ENCODE assay signal across 27 mouse cellular contexts in the genomic region with DNA sequence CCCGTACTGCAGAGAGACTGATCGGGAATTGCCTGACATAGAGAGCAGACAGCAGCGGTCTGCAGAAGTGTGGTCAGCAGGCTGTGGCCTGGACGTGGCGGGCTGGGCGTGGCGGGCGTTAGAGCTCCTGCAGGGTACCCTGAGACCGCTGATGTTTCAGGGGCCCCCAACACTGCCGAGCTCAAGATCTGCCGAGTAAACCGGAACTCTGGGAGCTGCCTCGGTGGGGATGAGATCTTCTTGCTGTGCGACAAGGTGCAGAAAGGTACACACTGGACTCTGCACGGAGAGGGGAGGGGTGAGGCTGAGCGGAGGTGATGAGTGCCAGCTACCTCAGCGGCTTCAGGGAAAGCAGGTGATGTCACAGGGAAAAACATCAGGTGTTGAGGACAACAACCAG. TPM values are rescaled to one million over a fixed set of nuclear protein-coding genes. Genes with fewer than 3 reads are reported as not detected.
A peak's percentile ranks its signal among the peaks of the same experiment; 100 is the strongest.
DNase-seq lines count a peak whose midpoint lies in the region; ATAC-seq and TF ChIP-seq lines count a peak whose summit lies in the region.
"Had no signal": no experiment of that assay in that cellular context is flagged by ENCODE, and none has a peak within 500 bp of the region (broad histone marks: within the 10 kb centered on the region; RNA-seq: fewer than 3 reads in every experiment).

No protein-coding gene starts in this region.

- TF ChIP-seq POLR2A in cortical plate, adult 2 months (IDR thresholded peaks at IDR 0.05; ENCODE audit: extremely low read depth, insufficient read depth, low read length), result peak; percentile 8; the same call in 1 of the 2 replicates

- H3K4me2 ChIP-seq in heart, embryonic 13.5 days, result 0 out of 2 replicates have a peak overlapping the region, but pooled peaks have one; percentile 25
- no peak overlapping the region for H3K4me2 ChIP-seq in liver, embryonic 12.5 days
- no peak overlapping the region for H3K4me2 ChIP-seq in liver, embryonic 11.5 days
- H3K4me2 ChIP-seq: forebrain, embryonic 13.5 days; hindbrain, embryonic 14.5 days had no signal

- peaks cover 74% of the 10 kb centered on the region for H3K36me3 ChIP-seq in heart, embryonic 10.5 days
- H3K36me3 ChIP-seq in heart, embryonic 13.5 days, result peaks cover 76% of the 10 kb centered on the region
- H3K36me3 ChIP-seq in liver, embryonic 12.5 days, result peaks cover 76% of the 10 kb centered on the region
- peaks cover 47% of the 10 kb centered on the region for H3K36me3 ChIP-seq in liver, embryonic 11.5 days (ENCODE audit: control insufficient read depth, insufficient read depth, low read length)

- WGBS in heart, embryonic 10.5 days, result 81% methylated on average over 17 of the region's 17 CpGs
- 80% methylated on average over 17 of the region's 17 CpGs for WGBS in heart, embryonic 13.5 days
- 78% methylated on average over 17 of the region's 17 CpGs for WGBS in liver, embryonic 12.5 days (ENCODE audit: insufficient replicate concordance)
- WGBS in liver, embryonic 11.5 days, result 91% methylated on average over 17 of the region's 17 CpGs

- H3K4me3 ChIP-seq in heart, embryonic 10.5 days, result no peak overlapping the region
- H3K4me3 ChIP-seq in heart, embryonic 13.5 days, result no peak overlapping the region
- H3K4me3 ChIP-seq in liver, embryonic 12.5 days, result no peak overlapping the region
- H3K4me3 ChIP-seq in liver, embryonic 11.5 days (ENCODE audit: low read depth, low read length), result no peak overlapping the region
- no peak overlapping the region for H3K4me3 ChIP-seq in cortical plate, adult 2 months (ENCODE audit: insufficient read depth, low read length)
- H3K4me3 ChIP-seq: forebrain, embryonic 10.5 days; forebrain, embryonic 13.5 days; gastrocnemius, adult 2 months had no signal

- no peaks in the 10 kb centered on the region for H3K9me3 ChIP-seq in heart, embryonic 10.5 days
- H3K9me3 ChIP-seq in heart, embryonic 13.5 days, result no peaks in the 10 kb centered on the region
- H3K9me3 ChIP-seq in liver, embryonic 12.5 days (replicated peaks), result no peaks in the 10 kb centered on the region
- H3K9me3 ChIP-seq in liver, embryonic 11.5 days (ENCODE audit: control insufficient read depth, low read length), result no peaks in the 10 kb centered on the region
- H3K9me3 ChIP-seq: forebrain, embryonic 10.5 days; forebrain, embryonic 13.5 days had no signal

- no peak for DNase-seq in heart, embryonic 10.5 days (ENCODE audit: low spot score)
- DNase-seq in heart, adult 8-10 months (ENCODE audit: low spot score), result no peak
- no peak for DNase-seq in heart, postnatal 25 days (ENCODE audit: low spot score)
- no peak for DNase-seq in liver, embryonic 11.5 days (ENCODE audit: low spot score)
- DNase-seq in frontal cortex, postnatal 14 days (ENCODE audit: low spot score in 2 of 2), result no peak
- DNase-seq: adrenal gland, adult 8-10 months; adrenal gland, postnatal 25 days; cerebellum, adult 11 months; cerebellum, adult 8-10 months; cerebellum, postnatal 36 days; gastrocnemius, adult 2 months; gastrocnemius, postnatal 14 days; heart, postnatal 36 days; kidney, adult 18-20 months; kidney, adult 9 months had no signal

- intact Hi-C loops in heart, postnatal 25 days (cut with DNase I), result no loop called here

- H3K27me3 ChIP-seq in heart, embryonic 10.5 days (ENCODE audit: insufficient read depth, poor library complexity, severe bottlenecking), result no peaks in the 10 kb centered on the region
- no peaks in the 10 kb centered on the region for H3K27me3 ChIP-seq in heart, embryonic 13.5 days (replicated peaks)
- no peaks in the 10 kb centered on the region for H3K27me3 ChIP-seq in liver, embryonic 12.5 days (replicated peaks)
- no peaks in the 10 kb centered on the region for H3K27me3 ChIP-seq in liver, embryonic 11.5 days (replicated peaks; ENCODE audit: control insufficient read depth, insufficient read depth, low read length)
- H3K27me3 ChIP-seq: forebrain, embryonic 13.5 days had no signal

- ATAC-seq in heart, embryonic 13.5 days (ENCODE audit: extremely low read depth, insufficient number of reproducible peaks, low FRiP score, low TSS enrichment), result no peak
- ATAC-seq in liver, embryonic 12.5 days, result no peak
- no peak for ATAC-seq in liver, embryonic 11.5 days (replicated peaks; ENCODE audit: low FRiP score)
- ATAC-seq: activated CD4-positive, CD25-positive, alpha-beta regulatory T cell, adult 4 months; CD4-positive, CD25-positive, alpha-beta regulatory T cell, adult 4 months; forebrain, embryonic 13.5 days; forebrain, embryonic 16.5 days; hindbrain, postnatal 0 days; inflammation-experienced regulatory T-cells, adult 6 months; intestine, embryonic 16.5 days had no signal

- peak overlapping the region; percentile 67 for H3K9ac ChIP-seq in heart, embryonic 13.5 days
- H3K9ac ChIP-seq in liver, embryonic 12.5 days, result no peak overlapping the region
- H3K9ac ChIP-seq in liver, embryonic 11.5 days (ENCODE audit: low read depth, low read length), result no peak overlapping the region
- H3K9ac ChIP-seq: forebrain, embryonic 13.5 days; hindbrain, embryonic 14.5 days had no signal

- H3K4me1 ChIP-seq in heart, embryonic 10.5 days, result peaks cover 52% of the 10 kb centered on the region
- peaks cover 44% of the 10 kb centered on the region for H3K4me1 ChIP-seq in heart, embryonic 13.5 days
- peaks cover 47% of the 10 kb centered on the region for H3K4me1 ChIP-seq in liver, embryonic 12.5 days
- H3K4me1 ChIP-seq in liver, embryonic 11.5 days (replicated peaks; ENCODE audit: control insufficient read depth, insufficient read depth, low read length), result peaks cover 37% of the 10 kb centered on the region
- H3K4me1 ChIP-seq in cortical plate, adult 2 months (ENCODE audit: control insufficient read depth, insufficient read depth, low read length), result peaks cover 5% of the 10 kb centered on the region; the same call in 1 of the 2 replicates

- H3K27ac ChIP-seq in heart, embryonic 10.5 days, result peak overlapping the region; percentile 59
- peak overlapping the region; percentile 66; the same call in 1 of the 2 replicates for H3K27ac ChIP-seq in heart, embryonic 13.5 days (replicated peaks)
- peak overlapping the region; percentile 38; the same call in 1 of the 2 replicates for H3K27ac ChIP-seq in liver, embryonic 12.5 days
- no peak overlapping the region; the same call in 1 of the 2 replicates for H3K27ac ChIP-seq in liver, embryonic 11.5 days (ENCODE audit: low read depth, low read length)
- H3K27ac ChIP-seq in cortical plate, adult 2 months (ENCODE audit: insufficient read depth, low read length), result no peak overlapping the region
- H3K27ac ChIP-seq: forebrain, embryonic 10.5 days; forebrain, embryonic 13.5 days; gastrocnemius, adult 2 months; hindbrain, embryonic 14.5 days; hindbrain, postnatal 0 days had no signal

- no peak for TF ChIP-seq CTCF in cortical plate, adult 2 months (IDR thresholded peaks at IDR 0.05; ENCODE audit: extremely low read depth, insufficient read depth, low read length)

RNA-seq across cellular contexts. Expression of gene Rela, which starts 3.7 kb away (rescaled TPM):
- 36.8 and 38.1 TPM in 2 replicates for polyA plus RNA-seq in heart, embryonic 10.5 days (2016; fragmentation: Nextera tagmentation; extraction: Ambion mirVana)
- total RNA-seq in heart, adult 8-10 months (2022), result 10 to 100 TPM; 26.7 to 31.2 (median 28.5) TPM
- polyA plus RNA-seq in heart, embryonic 13.5 days (2015; fragmentation: Nextera tagmentation; extraction: Ambion mirVana), result 35.9 and 37.4 TPM in 2 replicates
- total RNA-seq in heart, postnatal 25 days (2021), result 10 to 100 TPM; 22.7 to 29.9 TPM
- polyA plus RNA-seq in liver, embryonic 12.5 days (2016; fragmentation: Nextera tagmentation; extraction: Ambion mirVana), result 32.1 and 33.6 TPM in 2 replicates
- polyA plus RNA-seq in liver, embryonic 11.5 days (2014; fragmentation: Nextera tagmentation; extraction: Ambion mirVana), result 57.1 and 57.7 TPM in 2 replicates
- polyA plus RNA-seq in cortical plate, adult 2 months (2012; rRNA removed), result 30.9 and 32.5 TPM in 2 replicates

RNA-seq across cellular contexts. Expression of gene Sipa1, which starts 22.5 kb away (rescaled TPM):
- polyA plus RNA-seq in heart, embryonic 10.5 days (2016; fragmentation: Nextera tagmentation; extraction: Ambion mirVana), result 24.7 and 28.9 TPM in 2 replicates
- total RNA-seq in heart, adult 8-10 months (2022), result 10 to 100 TPM; 14.9 to 23.5 (median 17.8) TPM
- 21.9 and 23.2 TPM in 2 replicates for polyA plus RNA-seq in heart, embryonic 13.5 days (2015; fragmentation: Nextera tagmentation; extraction: Ambion mirVana)
- 10 to 100 TPM; 23.3 to 31.3 TPM for total RNA-seq in heart, postnatal 25 days (2021)
- 41.4 and 41.8 TPM in 2 replicates for polyA plus RNA-seq in liver, embryonic 12.5 days (2016; fragmentation: Nextera tagmentation; extraction: Ambion mirVana)
- polyA plus RNA-seq in liver, embryonic 11.5 days (2014; fragmentation: Nextera tagmentation; extraction: Ambion mirVana), result 32.3 and 34.8 TPM in 2 replicates
- 16.9 and 17.7 TPM in 2 replicates for polyA plus RNA-seq in cortical plate, adult 2 months (2012; rRNA removed)

RNA-seq across cellular contexts. Expression of gene Kat5, which starts 31.0 kb away (rescaled TPM):
- 33.2 and 35.4 TPM in 2 replicates for polyA plus RNA-seq in heart, embryonic 10.5 days (2016; fragmentation: Nextera tagmentation; extraction: Ambion mirVana)
- total RNA-seq in heart, adult 8-10 months (2022), result 10 to 100 TPM; 23.1 to 38.7 (median 29.3) TPM
- polyA plus RNA-seq in heart, embryonic 13.5 days (2015; fragmentation: Nextera tagmentation; extraction: Ambion mirVana), result 31.0 and 31.5 TPM in 2 replicates
- 10 to 100 TPM; 24.8 to 26.5 TPM for total RNA-seq in heart, postnatal 25 days (2021)
- 24.9 and 26.8 TPM in 2 replicates for polyA plus RNA-seq in liver, embryonic 12.5 days (2016; fragmentation: Nextera tagmentation; extraction: Ambion mirVana)
- 24.0 and 28.0 TPM in 2 replicates for polyA plus RNA-seq in liver, embryonic 11.5 days (2014; fragmentation: Nextera tagmentation; extraction: Ambion mirVana)
- polyA plus RNA-seq in cortical plate, adult 2 months (2012; rRNA removed), result 111 and 115 TPM in 2 replicates

RNA-seq across cellular contexts. Expression of gene Rnaseh2c, which starts 39.3 kb away (rescaled TPM):
- polyA plus RNA-seq in heart, embryonic 10.5 days (2016; fragmentation: Nextera tagmentation; extraction: Ambion mirVana), result 113 and 142 TPM in 2 replicates
- 10 to 100 TPM; 49.9 to 66.3 (median 64.9) TPM for total RNA-seq in heart, adult 8-10 months (2022)
- polyA plus RNA-seq in heart, embryonic 13.5 days (2015; fragmentation: Nextera tagmentation; extraction: Ambion mirVana), result 109 and 113 TPM in 2 replicates
- total RNA-seq in heart, postnatal 25 days (2021), result 10 to 100 TPM; 43.7 to 49.7 TPM
- 171 and 177 TPM in 2 replicates for polyA plus RNA-seq in liver, embryonic 12.5 days (2016; fragmentation: Nextera tagmentation; extraction: Ambion mirVana)
- 175 and 189 TPM in 2 replicates for polyA plus RNA-seq in liver, embryonic 11.5 days (2014; fragmentation: Nextera tagmentation; extraction: Ambion mirVana)
- 50.2 and 61.3 TPM in 2 replicates for polyA plus RNA-seq in cortical plate, adult 2 months (2012; rRNA removed)

RNA-seq across cellular contexts. Expression of gene Map3k11, which starts 47.5 kb away (rescaled TPM):
- 33.6 and 36.0 TPM in 2 replicates for polyA plus RNA-seq in heart, embryonic 10.5 days (2016; fragmentation: Nextera tagmentation; extraction: Ambion mirVana)
- total RNA-seq in heart, adult 8-10 months (2022), result 10 to 100 TPM; 22.1 to 24.1 (median 23.2) TPM
- polyA plus RNA-seq in heart, embryonic 13.5 days (2015; fragmentation: Nextera tagmentation; extraction: Ambion mirVana), result 23.2 and 24.0 TPM in 2 replicates
- 10 to 100 TPM; 24.0 to 30.4 TPM for total RNA-seq in heart, postnatal 25 days (2021)
- polyA plus RNA-seq in liver, embryonic 12.5 days (2016; fragmentation: Nextera tagmentation; extraction: Ambion mirVana), result 25.8 and 27.7 TPM in 2 replicates
- polyA plus RNA-seq in liver, embryonic 11.5 days (2014; fragmentation: Nextera tagmentation; extraction: Ambion mirVana), result 27.4 and 28.1 TPM in 2 replicates
- polyA plus RNA-seq in cortical plate, adult 2 months (2012; rRNA removed), result 21.1 and 23.1 TPM in 2 replicates

Comparison
In these comparisons a context has a peak if more than half of its experiments do, and no peak if none do; other contexts are left out.
1. H3K27ac ChIP-seq: peak in heart, embryonic 10.5 days (single experiment), heart, embryonic 13.5 days (single experiment) and liver, embryonic 12.5 days (single experiment); none in liver, embryonic 11.5 days (single experiment) and cortical plate, adult 2 months (single experiment).